21 mouse cellular contexts compared by ENCODE assay signal in the genomic region with DNA sequence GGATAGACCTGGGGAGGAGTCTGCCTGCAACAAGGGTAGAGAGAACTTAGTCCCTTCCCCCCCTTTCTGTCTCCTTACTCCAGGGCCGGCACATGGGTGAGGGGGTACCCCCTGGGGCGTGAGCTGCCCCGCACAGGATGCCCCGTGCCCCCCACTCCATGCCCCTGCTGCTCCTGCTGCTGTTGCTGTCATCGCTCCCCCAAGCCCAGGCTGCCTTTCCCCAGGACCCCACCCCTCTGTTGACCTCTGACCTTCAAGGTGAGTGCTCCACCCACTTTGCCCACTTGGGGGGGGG. TPM values are rescaled to one million over a fixed set of nuclear protein-coding genes. Genes with fewer than 3 reads are reported as not detected.
DNase-seq lines count a peak whose midpoint lies in the region; ATAC-seq lines count a peak whose summit lies in the region.
"Had no signal": no experiment of that assay in that cellular context is flagged by ENCODE, and none has a peak within 500 bp of the region (broad histone marks: within the 10 kb centered on the region; RNA-seq: fewer than 3 reads in every experiment).

No protein-coding gene starts in this region.

- no peaks in the 10 kb centered on the region for H3K9me3 ChIP-seq in forebrain, embryonic 13.5 days (replicated peaks)
- H3K9me3 ChIP-seq in forebrain, embryonic 11.5 days (ENCODE audit: control insufficient read depth, low read length) = no peaks in the 10 kb centered on the region
- H3K9me3 ChIP-seq in midbrain, embryonic 12.5 days = no peaks in the 10 kb centered on the region
- no peaks in the 10 kb centered on the region for H3K9me3 ChIP-seq in midbrain, embryonic 16.5 days (replicated peaks; ENCODE audit: control insufficient read depth, low read length, poor library complexity, severe bottlenecking)
- no peaks in the 10 kb centered on the region for H3K9me3 ChIP-seq in hindbrain, embryonic 12.5 days (replicated peaks)
- H3K9me3 ChIP-seq in limb, embryonic 15.5 days = no peaks in the 10 kb centered on the region
- H3K9me3 ChIP-seq: embryonic facial prominence, embryonic 13.5 days; forebrain, embryonic 15.5 days; intestine, embryonic 15.5 days; kidney, embryonic 15.5 days; liver, embryonic 13.5 days; lung, embryonic 15.5 days had no signal

- DNase-seq in forebrain, embryonic 11.5 days (ENCODE audit: low spot score) = no peak
- no peak for DNase-seq in adrenal gland, postnatal 4 days (ENCODE audit: low spot score in 2 of 2)
- DNase-seq in left cerebral cortex, postnatal 10 days (ENCODE audit: extremely low spot score in 1 of 2, low spot score in 2 of 2) = no peak
- DNase-seq: adrenal gland, adult 8-10 months; cerebellum, adult 8-10 months; heart, adult 2 months; layer of hippocampus, postnatal 36 days; liver, embryonic 13.5 days; right cerebral cortex, postnatal 25 days; thymus, postnatal 14 days had no signal

- intact Hi-C loops in left cerebral cortex, postnatal 10 days (cut with DNase I) = loop anchor here (5.0 kb wide), 2 partner anchors 38 to 53 kb away; a partner anchor contains a TSS

- peaks cover 7% of the 10 kb centered on the region; the same call in 1 of the 2 replicates for H3K27me3 ChIP-seq in forebrain, embryonic 13.5 days
- peaks cover 5% of the 10 kb centered on the region; the same call in 1 of the 2 replicates for H3K27me3 ChIP-seq in forebrain, embryonic 11.5 days (ENCODE audit: control insufficient read depth, insufficient read depth, low read length)
- peaks cover 15% of the 10 kb centered on the region for H3K27me3 ChIP-seq in midbrain, embryonic 12.5 days
- H3K27me3 ChIP-seq in midbrain, embryonic 16.5 days (ENCODE audit: control insufficient read depth, insufficient read depth, low read depth, low read length) = peaks cover 5% of the 10 kb centered on the region; the same call in 1 of the 2 replicates
- H3K27me3 ChIP-seq in hindbrain, embryonic 12.5 days = peaks cover 18% of the 10 kb centered on the region
- H3K27me3 ChIP-seq in limb, embryonic 15.5 days = no peaks in the 10 kb centered on the region
- H3K27me3 ChIP-seq: intestine, embryonic 15.5 days; kidney, embryonic 15.5 days; lung, embryonic 15.5 days had no signal

- H3K4me2 ChIP-seq in forebrain, embryonic 13.5 days = peak overlapping the region; percentile 70; the same call in 1 of the 2 replicates
- no peak overlapping the region for H3K4me2 ChIP-seq in forebrain, embryonic 11.5 days (ENCODE audit: low read depth, low read length, severe bottlenecking)
- peak overlapping the region; percentile 77; the same call in 1 of the 2 replicates for H3K4me2 ChIP-seq in midbrain, embryonic 12.5 days (replicated peaks)
- H3K4me2 ChIP-seq in midbrain, embryonic 16.5 days (ENCODE audit: low read length) = no peak overlapping the region
- H3K4me2 ChIP-seq in hindbrain, embryonic 12.5 days (replicated peaks) = peak overlapping the region; percentile 76
- no peak overlapping the region for H3K4me2 ChIP-seq in limb, embryonic 15.5 days
- H3K4me2 ChIP-seq: kidney, embryonic 15.5 days; liver, embryonic 13.5 days had no signal

- H3K4me3 ChIP-seq in forebrain, embryonic 13.5 days = no peak overlapping the region
- no peak overlapping the region for H3K4me3 ChIP-seq in forebrain, embryonic 11.5 days (ENCODE audit: low read depth, low read length)
- no peak overlapping the region for H3K4me3 ChIP-seq in midbrain, embryonic 12.5 days
- H3K4me3 ChIP-seq in midbrain, embryonic 16.5 days (ENCODE audit: low read depth, low read length) = no peak overlapping the region
- H3K4me3 ChIP-seq in hindbrain, embryonic 12.5 days = 0 out of 2 replicates have a peak overlapping the region, but pooled peaks have one; percentile 88
- H3K4me3 ChIP-seq in limb, embryonic 15.5 days = no peak overlapping the region
- H3K4me3 ChIP-seq: embryonic facial prominence, embryonic 13.5 days; heart, adult 2 months; intestine, embryonic 15.5 days; kidney, embryonic 15.5 days; liver, embryonic 13.5 days; lung, embryonic 15.5 days had no signal

- no peak for ATAC-seq in forebrain, embryonic 13.5 days
- ATAC-seq in forebrain, embryonic 11.5 days (replicated peaks; ENCODE audit: low FRiP score) = no peak
- no peak for ATAC-seq in midbrain, embryonic 12.5 days (ENCODE audit: low FRiP score, low read depth)
- ATAC-seq in midbrain, embryonic 16.5 days = no peak
- ATAC-seq in hindbrain, embryonic 12.5 days (ENCODE audit: low FRiP score) = no peak
- ATAC-seq in limb, embryonic 15.5 days (ENCODE audit: insufficient number of reproducible peaks, low FRiP score, low TSS enrichment, low read depth) = no peak
- ATAC-seq: forebrain, embryonic 15.5 days; intestine, embryonic 15.5 days had no signal

- H3K9ac ChIP-seq in forebrain, embryonic 13.5 days = 0 out of 2 replicates have a peak overlapping the region, but pooled peaks have one; percentile 41
- no peak overlapping the region for H3K9ac ChIP-seq in forebrain, embryonic 11.5 days (ENCODE audit: low read length)
- H3K9ac ChIP-seq in midbrain, embryonic 12.5 days (replicated peaks) = 0 out of 2 replicates have a peak overlapping the region, but pooled peaks have one; percentile 24
- no peak overlapping the region for H3K9ac ChIP-seq in midbrain, embryonic 16.5 days (ENCODE audit: low read depth, low read length)
- no peak overlapping the region for H3K9ac ChIP-seq in hindbrain, embryonic 12.5 days
- no peak overlapping the region for H3K9ac ChIP-seq in limb, embryonic 15.5 days
- H3K9ac ChIP-seq: forebrain, embryonic 15.5 days; intestine, embryonic 15.5 days; kidney, embryonic 15.5 days; liver, embryonic 13.5 days; lung, embryonic 15.5 days had no signal

- H3K27ac ChIP-seq in forebrain, embryonic 13.5 days = no peak overlapping the region
- no peak overlapping the region for H3K27ac ChIP-seq in forebrain, embryonic 11.5 days (ENCODE audit: low read depth, low read length)
- H3K27ac ChIP-seq in midbrain, embryonic 12.5 days (replicated peaks) = no peak overlapping the region
- H3K27ac ChIP-seq in midbrain, embryonic 16.5 days (ENCODE audit: low read length) = no peak overlapping the region
- no peak overlapping the region for H3K27ac ChIP-seq in hindbrain, embryonic 12.5 days
- 0 out of 2 replicates have a peak overlapping the region, but pooled peaks have one; percentile 67 for H3K27ac ChIP-seq in limb, embryonic 15.5 days
- H3K27ac ChIP-seq: embryonic facial prominence, embryonic 13.5 days; forebrain, embryonic 15.5 days; heart, adult 2 months; intestine, embryonic 15.5 days; kidney, embryonic 15.5 days; liver, embryonic 13.5 days; macrophage had no signal

- WGBS in forebrain, embryonic 13.5 days = 73% methylated on average over 4 of the region's 5 CpGs
- 59% methylated on average over 5 of the region's 5 CpGs for WGBS in forebrain, embryonic 11.5 days
- 82% methylated on average over 4 of the region's 5 CpGs for WGBS in midbrain, embryonic 12.5 days
- 75% methylated on average over 4 of the region's 5 CpGs for whole genome bisulfite sequencing in midbrain, embryonic 16.5 days
- 68% methylated on average over 5 of the region's 5 CpGs for WGBS in hindbrain, embryonic 12.5 days
- 68% methylated on average over 5 of the region's 5 CpGs for whole genome bisulfite sequencing in limb, embryonic 15.5 days

- H3K4me1 ChIP-seq in forebrain, embryonic 13.5 days = peaks cover 38% of the 10 kb centered on the region
- H3K4me1 ChIP-seq in forebrain, embryonic 11.5 days (replicated peaks; ENCODE audit: control insufficient read depth, insufficient read depth, low read length) = peaks cover 10% of the 10 kb centered on the region
- H3K4me1 ChIP-seq in midbrain, embryonic 12.5 days = peaks cover 40% of the 10 kb centered on the region
- H3K4me1 ChIP-seq in midbrain, embryonic 16.5 days (ENCODE audit: control insufficient read depth, insufficient read depth, low read length) = peaks cover 28% of the 10 kb centered on the region
- peaks cover 43% of the 10 kb centered on the region for H3K4me1 ChIP-seq in hindbrain, embryonic 12.5 days
- H3K4me1 ChIP-seq in limb, embryonic 15.5 days = peaks cover 38% of the 10 kb centered on the region

- H3K36me3 ChIP-seq in forebrain, embryonic 13.5 days (ENCODE audit: poor library complexity, severe bottlenecking) = peaks cover 53% of the 10 kb centered on the region
- no peaks in the 10 kb centered on the region for H3K36me3 ChIP-seq in forebrain, embryonic 11.5 days (ENCODE audit: control insufficient read depth, insufficient read depth, low read length)
- peaks cover 51% of the 10 kb centered on the region for H3K36me3 ChIP-seq in midbrain, embryonic 12.5 days
- peaks cover 30% of the 10 kb centered on the region for H3K36me3 ChIP-seq in midbrain, embryonic 16.5 days (ENCODE audit: control insufficient read depth, insufficient read depth, low read length)
- H3K36me3 ChIP-seq in hindbrain, embryonic 12.5 days = peaks cover 52% of the 10 kb centered on the region
- H3K36me3 ChIP-seq in limb, embryonic 15.5 days = peaks cover 45% of the 10 kb centered on the region
- H3K36me3 ChIP-seq: intestine, embryonic 15.5 days; liver, embryonic 13.5 days had no signal

RNA-seq across cellular contexts. Expression of a gene that starts 3.9 kb away (rescaled TPM):
- 14.1 and 14.6 TPM in 2 replicates for polyA plus RNA-seq in forebrain, embryonic 13.5 days (2015; fragmentation: Nextera tagmentation; extraction: Ambion mirVana)
- polyA plus RNA-seq in forebrain, embryonic 11.5 days (2014; fragmentation: Nextera tagmentation; extraction: Ambion mirVana) = 17.6 and 19.9 TPM in 2 replicates
- polyA plus RNA-seq in midbrain, embryonic 12.5 days (2016; fragmentation: Nextera tagmentation; extraction: Ambion mirVana) = 45.1 and 56.8 TPM in 2 replicates
- polyA plus RNA-seq in midbrain, embryonic 16.5 days (2015; fragmentation: Nextera tagmentation; extraction: Ambion mirVana) = 18.9 and 20.9 TPM in 2 replicates
- 59.5 and 68.7 TPM in 2 replicates for polyA plus RNA-seq in hindbrain, embryonic 12.5 days (2016; fragmentation: Nextera tagmentation; extraction: Ambion mirVana)
- 9.3 and 11.2 TPM in 2 replicates for polyA plus RNA-seq in limb, embryonic 15.5 days (2015; fragmentation: Nextera tagmentation; extraction: Ambion mirVana)
- 10 to 100 TPM; 15.3 to 15.4 TPM for total RNA-seq in adrenal gland, postnatal 4 days (2021)
- total RNA-seq in left cerebral cortex, postnatal 10 days (2021) = 10 to 100 TPM; 60.5 to 73.6 TPM
- polyA plus RNA-seq: macrophage had no signal

RNA-seq across cellular contexts. Expression of a gene that starts 22.0 kb away (rescaled TPM):
- 1.1 and 1.2 TPM in 2 replicates for polyA plus RNA-seq in forebrain, embryonic 13.5 days (2015; fragmentation: Nextera tagmentation; extraction: Ambion mirVana)
- polyA plus RNA-seq in forebrain, embryonic 11.5 days (2014; fragmentation: Nextera tagmentation; extraction: Ambion mirVana) = 1.3 and 1.9 TPM in 2 replicates
- polyA plus RNA-seq in midbrain, embryonic 12.5 days (2016; fragmentation: Nextera tagmentation; extraction: Ambion mirVana) = 2.5 and 3.3 TPM in 2 replicates
- 2.6 and 3.2 TPM in 2 replicates for polyA plus RNA-seq in midbrain, embryonic 16.5 days (2015; fragmentation: Nextera tagmentation; extraction: Ambion mirVana)
- 2.1 and 2.6 TPM in 2 replicates for polyA plus RNA-seq in hindbrain, embryonic 12.5 days (2016; fragmentation: Nextera tagmentation; extraction: Ambion mirVana)
- polyA plus RNA-seq in limb, embryonic 15.5 days (2015; fragmentation: Nextera tagmentation; extraction: Ambion mirVana) = 6.1 and 7.1 TPM in 2 replicates
- total RNA-seq in adrenal gland, postnatal 4 days (2021) = 1 to 10 TPM; 2.9 to 3.4 TPM
- 1 to 10 TPM; 2.7 to 2.8 TPM for total RNA-seq in left cerebral cortex, postnatal 10 days (2021)

RNA-seq across cellular contexts. Expression of a gene that starts 30.3 kb away (rescaled TPM):
- polyA plus RNA-seq in forebrain, embryonic 13.5 days (2015; fragmentation: Nextera tagmentation; extraction: Ambion mirVana) = 29.6 and 30.8 TPM in 2 replicates
- 11.7 and 12.4 TPM in 2 replicates for polyA plus RNA-seq in forebrain, embryonic 11.5 days (2014; fragmentation: Nextera tagmentation; extraction: Ambion mirVana)
- 22.5 and 24.4 TPM in 2 replicates for polyA plus RNA-seq in midbrain, embryonic 12.5 days (2016; fragmentation: Nextera tagmentation; extraction: Ambion mirVana)
- 53.8 and 57.6 TPM in 2 replicates for polyA plus RNA-seq in midbrain, embryonic 16.5 days (2015; fragmentation: Nextera tagmentation; extraction: Ambion mirVana)
- 22.6 and 23.9 TPM in 2 replicates for polyA plus RNA-seq in hindbrain, embryonic 12.5 days (2016; fragmentation: Nextera tagmentation; extraction: Ambion mirVana)
- polyA plus RNA-seq in limb, embryonic 15.5 days (2015; fragmentation: Nextera tagmentation; extraction: Ambion mirVana) = 17.9 and 18.5 TPM in 2 replicates
- total RNA-seq in adrenal gland, postnatal 4 days (2021) = 10 to 100 TPM; 10.7 to 11.5 TPM
- total RNA-seq in left cerebral cortex, postnatal 10 days (2021) = 10 to 100 TPM; 23.2 to 23.5 TPM

RNA-seq across cellular contexts. Expression of a gene that starts 30.4 kb away (rescaled TPM):
- polyA plus RNA-seq in forebrain, embryonic 13.5 days (2015; fragmentation: Nextera tagmentation; extraction: Ambion mirVana) = 99.5 and 106 TPM in 2 replicates
- polyA plus RNA-seq in forebrain, embryonic 11.5 days (2014; fragmentation: Nextera tagmentation; extraction: Ambion mirVana) = 77.4 and 88.0 TPM in 2 replicates
- polyA plus RNA-seq in midbrain, embryonic 12.5 days (2016; fragmentation: Nextera tagmentation; extraction: Ambion mirVana) = 86.7 and 94.8 TPM in 2 replicates
- 79.5 and 79.8 TPM in 2 replicates for polyA plus RNA-seq in midbrain, embryonic 16.5 days (2015; fragmentation: Nextera tagmentation; extraction: Ambion mirVana)
- 89.4 and 94.1 TPM in 2 replicates for polyA plus RNA-seq in hindbrain, embryonic 12.5 days (2016; fragmentation: Nextera tagmentation; extraction: Ambion mirVana)
- polyA plus RNA-seq in limb, embryonic 15.5 days (2015; fragmentation: Nextera tagmentation; extraction: Ambion mirVana) = 61.2 and 67.2 TPM in 2 replicates
- 10 to 100 TPM; 53.4 to 53.9 TPM for total RNA-seq in adrenal gland, postnatal 4 days (2021)
- total RNA-seq in left cerebral cortex, postnatal 10 days (2021) = 10 to 100 TPM; 30.5 to 36.6 TPM

RNA-seq across cellular contexts. Expression of a gene that starts 39.9 kb away (rescaled TPM):
- 0.72 and 0.81 TPM in 2 replicates for polyA plus RNA-seq in forebrain, embryonic 13.5 days (2015; fragmentation: Nextera tagmentation; extraction: Ambion mirVana)
- 0.37 and 0.75 TPM in 2 replicates for polyA plus RNA-seq in forebrain, embryonic 11.5 days (2014; fragmentation: Nextera tagmentation; extraction: Ambion mirVana)
- polyA plus RNA-seq in midbrain, embryonic 12.5 days (2016; fragmentation: Nextera tagmentation; extraction: Ambion mirVana) = 0.84 and 0.89 TPM in 2 replicates
- 1.1 TPM in 2 replicates for polyA plus RNA-seq in midbrain, embryonic 16.5 days (2015; fragmentation: Nextera tagmentation; extraction: Ambion mirVana)
- 0.81 and 0.99 TPM in 2 replicates for polyA plus RNA-seq in hindbrain, embryonic 12.5 days (2016; fragmentation: Nextera tagmentation; extraction: Ambion mirVana)
- 4.2 and 12.9 TPM in 2 replicates for polyA plus RNA-seq in limb, embryonic 15.5 days (2015; fragmentation: Nextera tagmentation; extraction: Ambion mirVana)
- 1 to 10 TPM; 3.7 to 7.8 TPM for total RNA-seq in adrenal gland, postnatal 4 days (2021)
- under 1 TPM; 0.81 to 0.83 TPM for total RNA-seq in left cerebral cortex, postnatal 10 days (2021)
- polyA plus RNA-seq: macrophage had no signal

Comparison
In these comparisons a context has a peak if more than half of its experiments do, and no peak if none do; other contexts are left out.
1. H3K4me2 ChIP-seq: peak in forebrain, embryonic 13.5 days (single experiment), midbrain, embryonic 12.5 days (single experiment) and hindbrain, embryonic 12.5 days (single experiment); none in forebrain, embryonic 11.5 days (single experiment), midbrain, embryonic 16.5 days (single experiment) and limb, embryonic 15.5 days (single experiment).
2. H3K9ac ChIP-seq: peak in forebrain, embryonic 13.5 days (single experiment) and midbrain, embryonic 12.5 days (single experiment); none in forebrain, embryonic 11.5 days (single experiment), midbrain, embryonic 16.5 days (single experiment), hindbrain, embryonic 12.5 days (single experiment) and limb, embryonic 15.5 days (single experiment).